Mouse (Mus musculus) megakaryocyte, embryonic 14.5 days (primary cell): ENCODE data around the gene Ivns1abp.
"Not testable (repeated sequence)": the region's sequence is repeated elsewhere in the genome, so short reads cannot be mapped to it uniquely, and the experiment has no call there.

Source experiments
- FLI1 ChIP-seq: IDR thresholded peaks from 2 replicates; pipeline ENCODE4 v1.6.1; 2012; ENCODE audit warnings: low read length, inconsistent platforms, mixed read lengths
- GATA1 ChIP-seq: IDR thresholded peaks from 3 replicates; pipeline ENCODE4 v1.6.1; 2012; ENCODE audit warnings: mixed read lengths, low read length, inconsistent platforms, borderline replicate concordance

DNA sequence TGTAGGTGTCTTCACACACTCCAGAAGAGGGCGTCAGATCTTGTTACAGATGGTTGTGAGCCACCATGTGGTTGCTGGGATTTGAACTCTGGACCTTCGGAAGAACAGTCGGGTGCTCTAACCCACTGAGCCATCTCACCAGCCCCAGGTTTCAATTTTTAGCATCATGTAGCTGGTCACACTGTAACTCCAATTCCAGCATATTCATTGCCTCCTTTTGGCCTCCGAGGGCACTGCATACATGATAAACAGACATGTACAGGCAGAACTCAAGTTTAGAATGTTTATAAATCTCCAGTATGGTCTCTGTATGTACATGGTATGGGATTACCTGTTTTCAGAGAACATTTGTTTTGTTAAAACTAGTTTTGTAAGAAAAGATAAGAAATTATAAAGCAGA lies 4.0 kb downstream of the Ivns1abp start:
- not testable (repeated sequence) for TF ChIP-seq GATA1, FLI1
